Mouse (Mus musculus): ENCODE measurements around the gene Prdm11.

- TF ChIP-seq CTCF (IDR thresholded peaks at IDR 0.05; ENCODE audit: low read depth, low read length) (no peak), POLR2AphosphoS5 (IDR thresholded peaks at IDR 0.05; ENCODE audit: insufficient replicate concordance, low read depth, low read length) (no peak)
Observed at GRCm38 (mm10) chr2:93032049-93032448, 13.9 kb downstream of the Prdm11 start.

Data from G1E (cell line).